Mouse (Mus musculus): ENCODE results near the gene Pald1. TPM values are rescaled to one million over a fixed set of nuclear protein-coding genes. Genes with fewer than 3 reads are reported as not detected.

Gene Pald1
- total and polyA plus RNA-seq, 3 experiments: 2.9 to 6.4 TPM; not detected in 1

DNA sequence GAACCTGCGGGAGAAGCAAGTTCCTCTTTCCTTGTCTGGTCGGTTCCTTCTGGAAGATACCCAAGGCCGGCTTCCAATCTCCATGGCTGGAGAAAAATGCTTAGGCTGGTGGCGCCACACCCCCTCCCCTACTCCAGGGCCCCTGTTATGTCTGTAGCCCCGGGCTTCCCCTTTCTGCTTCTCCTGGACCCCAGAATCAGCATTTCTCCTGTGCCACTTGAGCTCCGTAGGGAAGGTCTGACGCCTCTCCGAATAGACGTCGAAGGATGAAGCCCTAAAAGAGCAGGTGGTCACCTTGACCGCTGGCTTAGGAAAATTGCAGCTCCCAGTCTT lies 351 bp upstream of the Pald1 start:
- Histone ChIP-seq H3K9me3 (replicated peaks; ENCODE audit: insufficient read depth, low read length) (no peaks in the 10 kb centered on the region), H3K4me3 (ENCODE audit: control insufficient read depth in 1 of 2, insufficient read depth in 1 of 2, low read depth in 2 of 2, low read length in 2 of 2) (peak overlapping the region; percentile 63 to 75), H3K4me1 (ENCODE audit: control insufficient read depth in 1 of 2, insufficient read depth in 2 of 2, low read length in 2 of 2) (peaks cover 0 to 7% of the 10 kb centered on the region in 2 experiments; a peak in 3 of 4 replicates), H3K27ac (ENCODE audit: control insufficient read depth, low read depth, low read length) (no peak overlapping the region), H3K79me2 (ENCODE audit: control insufficient read depth, insufficient read depth, low read length, poor library complexity) (no peaks in the 10 kb centered on the region), H3K36me3 (ENCODE audit: control insufficient read depth in 1 of 2, insufficient read depth in 2 of 2, low read length in 2 of 2) (peaks cover 0 to 3% of the 10 kb centered on the region in 2 experiments; a peak in 1 of 4 replicates), H3K27me3 (ENCODE audit: control insufficient read depth in 1 of 2, insufficient read depth in 2 of 2, low read length in 2 of 2) (no peaks in the 10 kb centered on the region; a peak in 1 of 4 replicates), H3K9ac (ENCODE audit: control insufficient read depth, low read depth, low read length, poor library complexity, severe bottlenecking) (no peak overlapping the region)
- DNase-seq (ENCODE audit: low read depth, low spot score): peak; percentile 75
- TF ChIP-seq TBP (IDR thresholded peaks at IDR 0.05; ENCODE audit: low read depth, low read length): no peak
- no peak for TF ChIP-seq MYB (IDR thresholded peaks at IDR 0.05; ENCODE audit: low read depth, low read length)
- TF ChIP-seq ZC3H11A (IDR thresholded peaks at IDR 0.05; ENCODE audit: low read depth, low read length): no peak
- no peak for TF ChIP-seq POLR2A (IDR thresholded peaks at IDR 0.05; ENCODE audit: control insufficient read depth in 1 of 2, insufficient read depth in 1 of 2, low read depth in 1 of 2, low read length in 2 of 2, poor library complexity in 1 of 2)
- TF ChIP-seq MYC (IDR thresholded peaks at IDR 0.05; ENCODE audit: low read depth, low read length): no peak
- TF ChIP-seq BHLHE40 (IDR thresholded peaks at IDR 0.05; ENCODE audit: borderline replicate concordance, low read depth, low read length): no peak
- TF ChIP-seq MAFK (IDR thresholded peaks at IDR 0.05; ENCODE audit: borderline replicate concordance, low read depth, low read length): no peak
- TF ChIP-seq USF2 (IDR thresholded peaks at IDR 0.05; ENCODE audit: borderline replicate concordance in 1 of 2, insufficient read depth in 1 of 2, low read depth in 1 of 2, low read length in 2 of 2): no peak

DNA sequence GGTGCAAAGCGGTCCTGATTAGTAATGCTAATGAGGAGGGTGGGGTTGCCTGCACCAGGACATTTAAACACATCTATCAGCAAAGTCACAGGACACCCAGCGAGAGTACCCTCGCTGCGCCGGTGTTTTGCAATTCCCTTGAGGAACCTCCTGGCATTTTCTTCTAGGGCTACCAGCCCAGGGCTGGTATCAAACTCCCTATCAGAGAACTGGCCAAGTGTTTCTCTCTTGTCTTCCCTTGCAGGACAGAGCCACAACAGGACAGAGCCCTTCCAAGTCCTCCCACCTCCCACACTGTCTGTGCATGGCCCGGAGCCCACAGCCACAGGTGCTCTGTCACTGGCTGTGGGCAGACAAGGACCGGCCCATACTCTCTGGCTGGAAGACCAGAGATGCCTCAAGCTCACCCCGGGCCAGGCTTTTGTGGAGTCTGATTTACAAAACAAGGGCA lies 1.0 kb downstream of the Pald1 start:
- DNase-seq (ENCODE audit: low read depth, low spot score): peak; percentile 21
- Histone ChIP-seq H3K79me2 (ENCODE audit: control insufficient read depth, insufficient read depth, low read length, poor library complexity) (no peaks in the 10 kb centered on the region), H3K27me3 (ENCODE audit: control insufficient read depth in 1 of 2, insufficient read depth in 2 of 2, low read length in 2 of 2) (no peaks in the 10 kb centered on the region), H3K4me1 (ENCODE audit: control insufficient read depth in 1 of 2, insufficient read depth in 2 of 2, low read length in 2 of 2) (peaks cover 0 to 7% of the 10 kb centered on the region in 2 experiments; a peak in 3 of 4 replicates), H3K4me3 (ENCODE audit: control insufficient read depth in 1 of 2, insufficient read depth in 1 of 2, low read depth in 2 of 2, low read length in 2 of 2) (peak overlapping the region; percentile 63 to 75), H3K36me3 (ENCODE audit: control insufficient read depth in 1 of 2, insufficient read depth in 2 of 2, low read length in 2 of 2) (peaks cover 0 to 3% of the 10 kb centered on the region in 2 experiments; a peak in 1 of 4 replicates), H3K9ac (ENCODE audit: control insufficient read depth, low read depth, low read length, poor library complexity, severe bottlenecking) (peak overlapping the region; percentile 71), H3K9me3 (replicated peaks; ENCODE audit: insufficient read depth, low read length) (no peaks in the 10 kb centered on the region), H3K27ac (ENCODE audit: control insufficient read depth, low read depth, low read length) (no peak overlapping the region)
- TF ChIP-seq TAL1 (IDR thresholded peaks at IDR 0.05; ENCODE audit: low read length) (no peak), MAFK (IDR thresholded peaks at IDR 0.05; ENCODE audit: borderline replicate concordance, low read depth, low read length) (no peak), MAX (IDR thresholded peaks at IDR 0.05; ENCODE audit: low read length) (no peak), MEF2A (IDR thresholded peaks at IDR 0.05; ENCODE audit: extremely low read depth, insufficient replicate concordance, low read depth, low read length, poor library complexity, severe bottlenecking) (no peak), MAZ (IDR thresholded peaks at IDR 0.05; ENCODE audit: low read depth, low read length) (no peak), EP300 (IDR thresholded peaks at IDR 0.05; ENCODE audit: low read depth in 1 of 2, low read length in 2 of 2) (no peak), UBTF (IDR thresholded peaks at IDR 0.05; ENCODE audit: borderline replicate concordance, insufficient read depth, low read depth, low read length) (no peak), RAD21 (IDR thresholded peaks at IDR 0.05; ENCODE audit: low read depth, low read length) (no peak), ETS1 (IDR thresholded peaks at IDR 0.05; ENCODE audit: low read depth, low read length) (no peak), CHD1 (IDR thresholded peaks at IDR 0.05; ENCODE audit: low read depth, low read length) (no peak), TCF12 (IDR thresholded peaks at IDR 0.05; ENCODE audit: low read depth, low read length) (no peak), NRF1 (IDR thresholded peaks at IDR 0.05; ENCODE audit: insufficient read depth, low read depth, low read length, poor library complexity, severe bottlenecking) (no peak), GATA1 (IDR thresholded peaks at IDR 0.05; ENCODE audit: low read depth, low read length) (no peak), ELF1 (IDR thresholded peaks at IDR 0.05; ENCODE audit: low read depth, low read length) (no peak), MYB (IDR thresholded peaks at IDR 0.05; ENCODE audit: low read depth, low read length) (no peak), JUND (IDR thresholded peaks at IDR 0.05; ENCODE audit: low read depth, low read length) (no peak), ZKSCAN1 (IDR thresholded peaks at IDR 0.05; ENCODE audit: low read depth, low read length) (no peak)

Data from MEL (cell line).